Mouse (Mus musculus): ENCODE results near the gene Map2k2.
"Not testable (repeated sequence)": the region's sequence is repeated elsewhere in the genome, so short reads cannot be mapped to it uniquely, and the experiment has no call there.

The Map2k2 gene

GRCm38 (mm10) chr10:81143157-81143633, 37.5 kb downstream of the Map2k2 start:
- no peak for DNase-seq (ENCODE audit: low spot score in 2 of 2)

- DNase-seq (ENCODE audit: low spot score in 2 of 2) = no peak
Observed at GRCm38 (mm10) chr10:81143845-81144437, 38.2 kb downstream of the Map2k2 start.

GRCm38 (mm10) chr10:81144667-81145066, 39.0 kb downstream of the Map2k2 start:
- DNase-seq (ENCODE audit: low spot score in 2 of 2) = no peak

GRCm38 (mm10) chr10:81145307-81145706, 39.6 kb downstream of the Map2k2 start:
- no peak for DNase-seq (ENCODE audit: low spot score in 2 of 2)

- DNase-seq (ENCODE audit: low spot score in 2 of 2) = no peak
Observed at GRCm38 (mm10) chr10:81145778-81146177, 40.1 kb downstream of the Map2k2 start.

- no peak for DNase-seq (ENCODE audit: low spot score in 2 of 2)
Observed at GRCm38 (mm10) chr10:81146296-81146695, 40.6 kb downstream of the Map2k2 start.

GRCm38 (mm10) chr10:81151261-81151660, 45.5 kb downstream of the Map2k2 start:
- DNase-seq (ENCODE audit: low spot score in 2 of 2) = no peak

- no peak for DNase-seq (ENCODE audit: low spot score in 2 of 2)
Observed at GRCm38 (mm10) chr10:81152609-81153008, 46.9 kb downstream of the Map2k2 start.

GRCm38 (mm10) chr10:81154313-81154712, 48.6 kb downstream of the Map2k2 start:
- DNase-seq (ENCODE audit: low spot score in 2 of 2) = no peak

GRCm38 (mm10) chr10:81154736-81155135, 49.0 kb downstream of the Map2k2 start:
- DNase-seq (ENCODE audit: low spot score in 2 of 2) = no peak

- no peak for DNase-seq (ENCODE audit: low spot score in 2 of 2)
Observed at GRCm38 (mm10) chr10:81161602-81162317, 56.0 kb downstream of the Map2k2 start.

- DNase-seq (ENCODE audit: low spot score in 2 of 2) = no peak
Observed at GRCm38 (mm10) chr10:81162318-81162652, 56.6 kb downstream of the Map2k2 start.

- no peak for DNase-seq (ENCODE audit: low spot score in 2 of 2)
Observed at GRCm38 (mm10) chr10:81165118-81165517, 59.4 kb downstream of the Map2k2 start.

GRCm38 (mm10) chr10:81167200-81168086, 61.7 kb downstream of the Map2k2 start, which contains the start of gene Pias4:
TSS of gene Pias4 (minus strand) at chr10:81167923.
- peak; percentile 99 to 100 for DNase-seq (ENCODE audit: low spot score in 2 of 2)

- DNase-seq (ENCODE audit: low spot score in 2 of 2) = no peak
Observed at GRCm38 (mm10) chr10:81168087-81168431, 62.3 kb downstream of the Map2k2 start.

GRCm38 (mm10) chr10:81168521-81169244, 63.0 kb downstream of the Map2k2 start:
- DNase-seq (ENCODE audit: low spot score in 2 of 2) = peak in 1 of 2 experiments; percentile 77

- not testable (repeated sequence) for DNase-seq (ENCODE audit: low spot score in 2 of 2)
Observed at GRCm38 (mm10) chr10:81169411-81169900, 63.7 kb downstream of the Map2k2 start.

GRCm38 (mm10) chr10:81173132-81173531, 67.4 kb downstream of the Map2k2 start:
- peak in 1 of 2 experiments; percentile 82 for DNase-seq (ENCODE audit: low spot score in 2 of 2)

- DNase-seq (ENCODE audit: low spot score in 2 of 2) = peak in 1 of 2 experiments; percentile 92
Observed at GRCm38 (mm10) chr10:81174617-81175344, 69.1 kb downstream of the Map2k2 start.

GRCm38 (mm10) chr10:81175345-81175701, 69.6 kb downstream of the Map2k2 start:
- not testable (repeated sequence) for DNase-seq (ENCODE audit: low spot score in 2 of 2)

- no peak for DNase-seq (ENCODE audit: low spot score in 2 of 2)
Observed at GRCm38 (mm10) chr10:81175936-81176465, 70.3 kb downstream of the Map2k2 start.
